Mouse (Mus musculus): ENCODE measurements at regions not wholly inside any gene's neighbourhood (a gene's known extent, or its start where the extent isn't known, plus 50 kb on each side); places are given as distances from the start of the nearest gene placed in this dataset.

DNA sequence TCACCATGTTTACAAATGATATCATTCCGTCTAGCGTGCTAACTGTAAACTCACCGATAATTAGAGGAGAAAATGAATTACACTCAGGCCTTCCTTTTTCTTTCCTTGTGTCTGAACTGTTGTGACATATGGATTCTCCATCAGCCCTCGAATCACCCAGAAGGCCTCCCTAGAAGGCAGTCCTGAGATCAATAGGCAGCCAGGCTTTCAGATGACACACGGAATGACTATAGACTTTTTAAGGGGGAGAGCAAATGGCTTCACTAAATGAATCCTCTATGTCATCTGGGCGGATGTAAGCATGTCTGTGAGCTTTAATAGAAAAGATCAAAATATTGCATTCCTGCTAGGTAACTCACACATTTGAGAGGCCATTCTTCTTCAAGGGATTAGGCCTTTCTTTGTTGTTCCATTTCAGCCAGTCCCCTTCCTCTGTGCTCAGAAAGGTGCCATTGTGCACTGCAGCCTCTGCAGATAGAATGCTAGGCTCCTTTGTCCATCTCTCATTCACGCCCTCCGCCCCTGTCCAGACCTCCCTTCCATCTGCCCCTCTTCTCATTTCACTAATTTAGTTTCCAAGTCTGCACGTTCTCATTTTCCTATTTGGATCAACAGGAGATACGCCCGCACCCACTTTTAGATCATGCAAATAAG lies 797.1 kb downstream of the Epha4 start:
- Histone ChIP-seq H3K9me3 (no peaks in the 10 kb centered on the region), H3K27me3 (ENCODE audit: insufficient read depth, poor library complexity, severe bottlenecking) (no peaks in the 10 kb centered on the region), H3K4me3 (no peak overlapping the region), H3K27ac (peak overlapping the region; percentile 76), H3K36me3 (no peaks in the 10 kb centered on the region), H3K4me1 (replicated peaks) (peaks cover 10% of the 10 kb centered on the region)
- no peak for DNase-seq (ENCODE audit: low spot score)
- 64% methylated on average over 11 of the region's 11 CpGs for WGBS

DNA sequence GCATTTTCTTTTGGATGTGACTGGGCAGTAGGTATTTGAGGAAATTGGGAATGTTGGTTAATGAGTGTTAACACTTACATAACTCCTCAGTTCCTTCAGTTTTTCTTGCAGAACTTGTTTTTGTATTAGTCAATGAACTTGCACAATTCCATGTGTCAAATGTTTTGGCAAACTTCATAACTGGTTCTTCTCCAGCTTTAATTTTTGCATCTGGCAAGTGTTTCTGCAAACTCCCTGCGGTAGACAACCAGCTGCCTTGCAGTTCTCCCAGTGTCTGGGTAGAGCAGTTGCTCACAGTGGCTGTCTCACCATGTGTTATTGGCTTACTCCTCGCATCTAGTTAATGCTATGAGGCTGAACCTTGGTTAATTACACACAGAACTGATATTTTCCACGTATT lies 790.4 kb downstream of the Epha4 start:
- Histone ChIP-seq H3K4me3 (no peak overlapping the region), H3K9me3 (no peaks in the 10 kb centered on the region), H3K27me3 (ENCODE audit: insufficient read depth, poor library complexity, severe bottlenecking) (no peaks in the 10 kb centered on the region), H3K4me1 (replicated peaks) (no peaks in the 10 kb centered on the region), H3K36me3 (no peaks in the 10 kb centered on the region), H3K27ac (no peak overlapping the region)
- no peak for DNase-seq (ENCODE audit: low spot score)
- WGBS = 75% methylated on average over 3 of the region's 3 CpGs

DNA sequence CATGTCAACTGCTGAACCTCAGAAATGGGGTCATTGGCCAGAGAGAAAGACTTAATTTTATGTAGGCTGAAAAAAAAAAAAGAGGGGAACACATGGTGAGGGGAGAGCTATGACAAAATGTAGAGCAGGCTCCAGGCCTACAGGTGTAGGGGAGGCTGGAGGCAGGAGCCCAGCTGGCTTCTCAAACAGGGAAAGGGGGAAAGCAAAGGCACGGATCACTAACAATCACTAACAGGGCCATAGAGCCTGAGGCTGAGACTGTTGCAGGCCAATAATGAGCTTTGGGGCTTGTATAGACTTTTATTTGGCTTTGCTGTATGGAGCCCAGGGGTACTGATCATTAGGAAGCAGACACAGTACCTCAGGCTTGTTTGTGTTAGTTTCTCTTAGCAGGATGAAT lies 777.9 kb downstream of the Epha4 start:
- Histone ChIP-seq H3K36me3 (no peaks in the 10 kb centered on the region), H3K4me1 (replicated peaks) (peaks cover 6% of the 10 kb centered on the region), H3K27me3 (ENCODE audit: insufficient read depth, poor library complexity, severe bottlenecking) (no peaks in the 10 kb centered on the region), H3K4me3 (no peak overlapping the region), H3K9me3 (no peaks in the 10 kb centered on the region), H3K27ac (0 out of 2 replicates have a peak overlapping the region, but pooled peaks have one; percentile 23)
- WGBS = 52% methylated on average over 1 of the region's 1 CpGs
- DNase-seq (ENCODE audit: low spot score) = peak; percentile 15

DNA sequence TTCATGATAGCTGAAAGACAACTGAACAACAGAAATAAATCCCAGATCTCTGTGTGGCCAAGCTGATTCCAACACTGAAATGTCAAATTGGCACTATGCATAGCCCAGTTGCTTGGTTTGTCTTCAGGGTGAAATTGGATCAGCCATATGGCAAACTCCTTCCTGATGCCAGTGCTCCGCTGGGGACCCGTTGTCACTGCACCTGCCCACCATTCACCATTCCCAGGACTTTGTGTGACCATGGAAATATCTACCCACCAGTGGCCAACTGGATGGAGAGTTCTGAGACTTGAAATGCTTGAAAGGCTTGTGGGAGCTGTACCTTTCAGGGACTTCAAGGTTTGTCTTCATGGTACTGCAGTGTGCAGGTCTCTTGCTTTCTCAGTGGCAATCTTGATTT lies 777.2 kb downstream of the Epha4 start:
- peaks cover 6% of the 10 kb centered on the region for H3K4me1 ChIP-seq (replicated peaks)
- H3K27me3 ChIP-seq (ENCODE audit: insufficient read depth, poor library complexity, severe bottlenecking) = no peaks in the 10 kb centered on the region
- H3K4me3 ChIP-seq = no peak overlapping the region
- DNase-seq (ENCODE audit: low spot score) = no peak
- no peaks in the 10 kb centered on the region for H3K36me3 ChIP-seq
- H3K27ac ChIP-seq = no peak overlapping the region
- H3K9me3 ChIP-seq = no peaks in the 10 kb centered on the region
- WGBS = 88% methylated on average over 2 of the region's 2 CpGs

DNA sequence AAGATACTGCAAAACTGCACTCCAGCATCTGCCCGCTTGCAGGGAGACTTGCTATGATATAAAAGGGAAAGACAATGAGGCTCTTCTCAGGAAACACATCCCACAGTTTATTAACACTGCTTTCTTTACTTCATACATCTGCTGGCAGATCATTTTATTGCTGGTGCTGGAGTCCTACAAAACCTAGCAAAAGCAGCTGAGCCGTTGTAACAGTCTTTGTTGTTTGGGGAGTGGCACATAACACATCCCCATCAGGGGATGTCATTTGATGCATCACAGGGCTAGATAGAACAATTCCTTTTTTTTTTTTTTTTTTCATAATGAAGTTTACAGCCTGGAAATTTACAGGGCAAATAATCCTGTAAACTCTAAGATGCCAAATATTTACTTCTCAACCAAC lies 742.2 kb downstream of the Epha4 start:
- Histone ChIP-seq H3K4me1 (replicated peaks) (no peaks in the 10 kb centered on the region), H3K27ac (no peak overlapping the region), H3K4me3 (no peak overlapping the region), H3K36me3 (no peaks in the 10 kb centered on the region), H3K9me3 (no peaks in the 10 kb centered on the region), H3K27me3 (ENCODE audit: insufficient read depth, poor library complexity, severe bottlenecking) (no peaks in the 10 kb centered on the region)
- WGBS = 88% methylated on average over 2 of the region's 2 CpGs
- DNase-seq (ENCODE audit: low spot score) = no peak

DNA sequence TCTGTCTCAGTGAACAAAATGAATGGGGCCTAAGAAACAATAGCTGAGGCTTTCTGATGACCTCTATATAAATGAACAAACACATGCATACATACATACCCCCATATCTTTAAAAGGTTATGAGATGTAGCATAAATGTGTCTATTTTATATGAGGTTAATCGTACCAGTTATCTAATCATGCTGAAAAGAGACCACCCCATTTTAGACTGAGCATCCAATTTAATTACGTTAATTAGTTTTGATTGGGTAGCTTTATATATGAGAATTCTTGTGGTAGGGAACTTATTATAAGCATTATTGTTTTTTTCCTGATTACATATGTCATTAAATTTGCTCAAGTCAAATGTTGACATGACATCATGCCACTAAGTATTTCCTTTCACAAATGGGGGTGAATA lies 728.0 kb downstream of the Epha4 start:
- Histone ChIP-seq H3K36me3 (no peaks in the 10 kb centered on the region), H3K27me3 (ENCODE audit: insufficient read depth, poor library complexity, severe bottlenecking) (no peaks in the 10 kb centered on the region), H3K4me1 (replicated peaks) (no peaks in the 10 kb centered on the region), H3K27ac (no peak overlapping the region), H3K4me3 (no peak overlapping the region), H3K9me3 (no peaks in the 10 kb centered on the region)
- WGBS = 92% methylated on average over 2 of the region's 2 CpGs
- DNase-seq (ENCODE audit: low spot score) = no peak

DNA sequence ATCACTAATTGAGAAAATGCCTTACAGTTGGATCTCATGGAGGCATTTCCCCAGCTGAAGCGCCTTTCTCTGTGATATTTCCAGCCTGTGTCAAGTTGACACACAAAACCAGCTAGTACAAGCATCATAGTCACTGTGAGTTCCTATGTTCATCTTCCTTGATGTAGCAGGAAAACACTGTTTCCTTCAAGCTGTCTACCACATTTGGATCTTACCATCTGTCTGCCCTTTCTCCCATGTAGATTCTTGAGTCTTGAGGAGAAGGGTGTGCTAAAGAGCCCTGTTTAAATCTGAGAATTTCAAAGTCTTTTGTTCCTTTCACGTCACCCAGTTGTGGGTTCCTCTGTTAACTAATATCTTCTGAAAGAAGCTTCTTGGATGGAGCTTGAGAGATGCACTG lies 721.5 kb downstream of the Epha4 start:
- DNase-seq (ENCODE audit: low spot score) = no peak
- H3K4me1 ChIP-seq (replicated peaks) = no peaks in the 10 kb centered on the region
- no peak overlapping the region for H3K27ac ChIP-seq
- H3K9me3 ChIP-seq = no peaks in the 10 kb centered on the region
- WGBS = 87% methylated on average over 2 of the region's 2 CpGs
- H3K36me3 ChIP-seq = no peaks in the 10 kb centered on the region
- no peaks in the 10 kb centered on the region for H3K27me3 ChIP-seq (ENCODE audit: insufficient read depth, poor library complexity, severe bottlenecking)
- H3K4me3 ChIP-seq = no peak overlapping the region

DNA sequence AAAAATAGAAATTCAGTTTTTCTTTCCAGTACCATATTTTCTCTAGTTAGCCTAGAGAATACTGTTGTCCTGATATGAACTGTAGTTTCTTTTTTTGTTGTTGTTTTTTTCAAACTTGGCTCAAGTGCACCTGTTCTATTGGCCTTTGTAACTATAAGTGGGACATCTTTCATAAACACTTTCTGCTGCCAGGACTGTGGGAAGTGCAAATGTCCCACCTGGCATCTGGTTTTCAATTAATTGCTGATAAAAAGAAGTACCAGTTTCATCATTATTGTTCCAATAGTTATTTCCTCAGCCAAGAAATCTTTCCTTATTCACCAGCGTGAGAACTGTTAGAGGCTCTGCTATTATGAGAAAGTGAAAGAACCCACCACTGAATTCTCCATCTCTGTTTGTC lies 695.0 kb downstream of the Epha4 start:
- no peak overlapping the region for H3K4me3 ChIP-seq
- DNase-seq (ENCODE audit: low spot score) = no peak
- whole genome bisulfite sequencing = 83% methylated on average over 1 of the region's 1 CpGs
- no peaks in the 10 kb centered on the region for H3K9me3 ChIP-seq
- no peak overlapping the region for H3K27ac ChIP-seq
- H3K27me3 ChIP-seq (ENCODE audit: insufficient read depth, poor library complexity, severe bottlenecking) = no peaks in the 10 kb centered on the region
- H3K36me3 ChIP-seq = no peaks in the 10 kb centered on the region
- H3K4me1 ChIP-seq (replicated peaks) = no peaks in the 10 kb centered on the region

DNA sequence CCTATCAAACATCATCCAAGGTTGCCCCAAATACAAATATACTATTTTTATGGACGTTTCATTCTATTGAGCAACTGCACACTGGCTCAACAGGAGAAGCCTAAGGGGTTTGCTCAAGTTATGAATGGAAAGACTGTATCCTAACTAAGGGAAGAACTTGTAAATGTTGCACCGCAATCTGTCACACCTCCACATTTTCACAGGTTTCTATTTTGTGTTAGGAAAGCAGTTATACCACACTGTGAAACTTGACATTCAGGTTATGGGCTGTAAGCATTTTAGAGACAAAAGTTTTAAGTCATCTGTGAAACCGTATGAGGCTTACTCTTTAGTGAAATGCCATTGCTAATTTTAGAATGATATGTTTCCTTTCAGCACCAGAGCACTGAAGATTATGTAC lies 693.3 kb downstream of the Epha4 start:
- DNase-seq (ENCODE audit: low spot score) = no peak
- Histone ChIP-seq H3K27ac (no peak overlapping the region), H3K9me3 (no peaks in the 10 kb centered on the region), H3K4me1 (replicated peaks) (no peaks in the 10 kb centered on the region), H3K27me3 (ENCODE audit: insufficient read depth, poor library complexity, severe bottlenecking) (no peaks in the 10 kb centered on the region), H3K36me3 (no peaks in the 10 kb centered on the region), H3K4me3 (no peak overlapping the region)
- 83% methylated on average over 3 of the region's 3 CpGs for WGBS

DNA sequence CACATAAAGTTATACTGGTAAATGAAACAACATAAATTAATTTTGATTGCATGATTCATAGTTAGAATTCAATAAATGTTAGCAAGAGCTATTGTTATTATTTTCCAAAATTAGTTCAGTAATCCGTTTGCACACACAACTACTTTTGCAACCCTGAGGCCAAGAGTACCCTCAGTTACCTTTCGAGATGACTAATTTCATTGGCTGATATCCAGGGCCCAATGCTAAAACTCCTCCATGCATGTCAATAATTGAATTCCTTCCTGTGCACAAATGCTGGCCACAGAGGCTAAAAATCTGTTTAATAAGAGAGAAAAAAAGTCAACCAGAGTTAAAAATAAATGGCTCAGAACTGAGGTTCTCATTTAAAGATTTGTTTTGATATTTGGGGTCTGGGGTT lies 685.2 kb downstream of the Epha4 start:
- WGBS = 89% methylated on average over 2 of the region's 2 CpGs
- no peaks in the 10 kb centered on the region for H3K27me3 ChIP-seq (ENCODE audit: insufficient read depth, poor library complexity, severe bottlenecking)
- H3K27ac ChIP-seq = no peak overlapping the region
- no peak overlapping the region for H3K4me3 ChIP-seq
- H3K9me3 ChIP-seq = no peaks in the 10 kb centered on the region
- no peaks in the 10 kb centered on the region for H3K4me1 ChIP-seq (replicated peaks)
- DNase-seq (ENCODE audit: low spot score) = no peak
- H3K36me3 ChIP-seq = no peaks in the 10 kb centered on the region

DNA sequence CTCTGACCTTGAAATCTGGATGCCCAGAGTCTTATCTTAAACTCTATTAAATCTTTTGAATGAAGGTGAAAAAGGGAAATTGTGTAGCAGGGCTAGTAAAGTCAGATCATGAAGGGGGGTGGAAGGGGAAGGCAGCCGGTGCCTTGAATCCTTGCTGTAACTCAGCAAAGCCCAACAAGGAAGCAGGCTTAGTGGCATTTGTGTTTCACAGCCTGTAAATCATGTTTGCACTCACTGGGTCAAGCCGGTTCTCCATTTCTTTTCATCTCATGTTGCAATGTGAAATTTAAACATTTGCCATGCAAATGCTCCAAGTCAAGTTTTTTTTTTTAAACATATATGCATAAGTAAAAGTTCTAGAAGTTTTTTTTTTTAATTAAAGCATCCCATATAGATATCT lies 682.6 kb downstream of the Epha4 start:
- Histone ChIP-seq H3K4me1 (replicated peaks) (no peaks in the 10 kb centered on the region), H3K9me3 (no peaks in the 10 kb centered on the region), H3K27me3 (ENCODE audit: insufficient read depth, poor library complexity, severe bottlenecking) (no peaks in the 10 kb centered on the region), H3K4me3 (no peak overlapping the region), H3K27ac (no peak overlapping the region), H3K36me3 (no peaks in the 10 kb centered on the region)
- no peak for DNase-seq (ENCODE audit: low spot score)
- 72% methylated on average over 2 of the region's 2 CpGs for WGBS

DNA sequence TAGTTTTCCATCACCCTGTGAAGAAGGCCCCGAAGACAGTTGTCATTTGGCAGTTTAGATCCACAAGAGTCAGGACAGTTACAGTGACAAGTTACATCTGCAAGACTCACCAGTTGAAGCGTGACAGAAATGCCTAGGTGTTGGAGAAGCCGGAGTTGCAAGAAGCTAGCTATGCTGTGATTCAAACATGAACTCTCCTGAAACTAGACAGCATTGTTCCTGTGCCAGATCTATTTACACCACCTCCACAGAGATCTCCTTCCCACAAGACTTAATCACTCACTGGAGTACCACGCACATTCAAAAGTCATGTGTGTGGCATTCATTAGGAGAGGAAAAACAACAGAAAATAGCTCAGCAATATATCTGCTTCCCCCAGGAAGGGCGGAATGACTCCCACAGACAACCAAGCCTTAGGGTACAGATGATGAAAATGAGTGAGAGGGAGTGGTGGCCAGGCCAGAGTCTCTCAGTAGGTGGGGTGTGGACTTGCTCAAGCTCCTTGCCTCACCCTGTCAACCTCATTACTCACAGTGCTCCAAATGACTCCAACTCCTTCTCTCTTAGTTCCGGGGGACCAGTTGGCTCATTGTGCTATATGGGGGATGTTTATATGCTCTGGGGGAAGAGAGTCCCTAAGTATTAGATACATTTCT lies 679.7 kb downstream of the Epha4 start:
- H3K9me3 ChIP-seq = no peaks in the 10 kb centered on the region
- no peaks in the 10 kb centered on the region for H3K27me3 ChIP-seq (ENCODE audit: insufficient read depth, poor library complexity, severe bottlenecking)
- no peaks in the 10 kb centered on the region for H3K4me1 ChIP-seq (replicated peaks)
- H3K4me3 ChIP-seq = no peak overlapping the region
- 89% methylated on average over 6 of the region's 6 CpGs for WGBS
- H3K27ac ChIP-seq = no peak overlapping the region
- H3K36me3 ChIP-seq = no peaks in the 10 kb centered on the region
- DNase-seq (ENCODE audit: low spot score) = no peak

DNA sequence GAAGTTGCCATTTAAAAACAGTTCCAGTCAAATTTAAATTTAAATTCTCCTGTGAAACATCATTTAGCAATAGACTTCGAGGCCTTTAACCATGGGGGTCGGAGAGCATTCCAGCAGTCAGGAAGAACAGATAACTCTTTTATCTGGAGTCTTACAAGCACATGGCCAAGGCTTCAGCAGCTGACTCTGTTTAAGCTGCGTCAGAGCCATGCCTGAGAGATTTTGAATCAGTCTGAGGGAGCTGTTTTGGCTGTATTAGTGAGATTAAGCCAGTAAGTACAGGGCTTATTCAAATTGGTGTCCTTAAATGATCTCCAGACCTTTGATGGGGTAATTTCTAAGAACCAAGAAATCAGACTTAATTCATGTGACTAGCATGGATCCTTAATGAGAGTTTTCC lies 665.5 kb downstream of the Epha4 start:
- Histone ChIP-seq H3K27me3 (ENCODE audit: insufficient read depth, poor library complexity, severe bottlenecking) (no peaks in the 10 kb centered on the region), H3K4me3 (no peak overlapping the region), H3K27ac (no peak overlapping the region), H3K9me3 (no peaks in the 10 kb centered on the region), H3K4me1 (replicated peaks) (no peaks in the 10 kb centered on the region), H3K36me3 (no peaks in the 10 kb centered on the region)
- 44% methylated on average over 3 of the region's 3 CpGs for WGBS
- no peak for DNase-seq (ENCODE audit: low spot score)
